Mouse (Mus musculus) lung, postnatal 0 days (tissue): ENCODE results near the gene Mmp24.

ENCODE experiments used
- CTCF ChIP-seq: IDR thresholded peaks from 2 replicates; pipeline ENCODE4 v1.5.1; 2016; ENCODE audit warnings: antibody characterized with exemption, mild to moderate bottlenecking
- EP300 ChIP-seq: IDR thresholded peaks from 2 replicates; pipeline ENCODE4 v1.6.1; 2016; ENCODE audit warnings: antibody characterized with exemption, mild to moderate bottlenecking, control low read depth

GRCm38 (mm10) chr2:155751014-155751786, 23.9 kb upstream of the Mmp24 start, which contains the start of gene Procr:
- TF ChIP-seq CTCF (no peak), EP300 (no peak)
